Mouse (Mus musculus) cerebellum, adult 2 months (tissue): ENCODE measurements around the gene Sash1. TPM values are rescaled to one million over a fixed set of nuclear protein-coding genes. Genes with fewer than 3 reads are reported as not detected.

Source experiments
- DNase-seq, 2 experiments: peaks; one replicate each; pipeline ENCODE4 v3.0.0; 2021
- H3K27ac ChIP-seq: fragments of 200-500 bp; 2 replicates; pipeline ENCODE4 v1.5.1; 2012; ENCODE audit warnings: low read length, control low read depth, inconsistent platforms; ENCODE audit not compliant: insufficient read depth
- H3K27me3 ChIP-seq: fragments of 200-500 bp; 2 replicates; pipeline ENCODE4 v1.6.1; 2012; ENCODE audit warnings: inconsistent platforms, mild to moderate bottlenecking, low read length, moderate library complexity; ENCODE audit not compliant: control insufficient read depth, insufficient read depth
- H3K4me1 ChIP-seq: fragments of 200-500 bp; 2 replicates; pipeline ENCODE4 v1.6.1; 2011; ENCODE audit warnings: low read length; ENCODE audit not compliant: control insufficient read depth, insufficient read depth
- H3K4me3 ChIP-seq: fragments of 200-500 bp; replicated peaks from 2 replicates; pipeline ENCODE3; 2011; ENCODE audit warnings: mild to moderate bottlenecking, low read depth, low read length, control low read depth; ENCODE audit not compliant: insufficient read depth
- CTCF ChIP-seq: fragments of 200-500 bp; IDR thresholded peaks from 2 replicates; pipeline ENCODE4 v1.5.1; 2011; ENCODE audit warnings: low read depth, mild to moderate bottlenecking, control low read depth, low read length, moderate library complexity, borderline replicate concordance; ENCODE audit not compliant: insufficient read depth
- POLR2A ChIP-seq: fragments of 200-500 bp; IDR thresholded peaks from 2 replicates; pipeline ENCODE4 v1.6.1; 2011; ENCODE audit warnings: low read length, control low read depth, borderline replicate concordance; ENCODE audit not compliant: insufficient read depth
- WGBS: fragments of 180-500 bp; shearing (Covaris S2); methylation state at CpG from one replicate; pipeline ENCODE4 v1.1.7; 2018; 5-methylcytosine and 5-hydroxymethylcytosine counted together
- polyA plus RNA-seq: library from polyadenylated mRNA; depleted of rRNA; stranded (reverse); fragments of >200 nt; gene quantifications from 2 replicates; pipeline ENCODE4 v1.2.3, GENCODE M21; 2012; rRNA removed

Gene Sash1
- 26.1 and 28.0 TPM in 2 replicates for polyA plus RNA-seq

DNA sequence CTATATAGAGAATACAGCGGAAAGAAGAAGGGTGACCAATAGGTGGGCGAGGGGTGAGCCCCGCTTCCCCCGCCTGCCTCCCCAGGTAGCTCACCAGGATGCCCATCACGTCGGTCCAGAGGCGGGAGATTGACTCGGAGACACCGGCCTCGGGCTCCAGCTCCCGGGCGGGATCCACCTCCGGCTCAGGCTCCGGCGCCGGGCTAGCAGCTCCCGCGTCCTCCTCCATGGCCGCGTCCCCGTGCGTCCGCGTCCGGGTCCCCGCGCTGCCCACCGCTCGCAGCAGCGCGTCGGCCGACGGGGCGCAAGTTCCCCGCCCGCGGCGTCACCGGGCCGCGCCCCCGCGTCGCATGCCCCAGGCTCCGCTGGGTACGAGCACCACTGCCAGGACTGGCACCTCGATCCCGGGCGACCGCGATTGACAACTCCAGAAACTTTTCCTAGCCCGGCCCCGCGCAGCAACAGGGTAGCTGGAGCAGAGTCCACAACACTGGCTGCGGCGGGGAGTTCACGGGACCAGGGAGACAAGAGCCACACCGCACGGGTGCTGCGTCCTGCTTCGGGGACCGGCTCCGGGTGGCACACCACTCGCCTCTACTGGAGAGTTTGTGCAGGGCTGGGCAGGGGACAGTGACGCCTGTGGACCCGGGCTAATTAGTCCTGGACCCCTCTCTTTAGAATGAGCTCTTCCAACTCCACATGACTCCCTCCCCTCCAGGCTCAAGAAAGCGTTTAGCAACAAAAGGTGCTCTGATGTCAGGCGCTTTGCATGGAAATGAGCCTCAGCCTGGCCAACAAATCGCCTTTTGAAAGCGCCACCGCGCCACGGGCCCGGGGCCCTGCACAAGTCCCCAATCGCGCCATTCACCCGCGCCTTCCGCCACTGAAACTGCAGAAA lies at the start of gene Sash1:
Sash1 (minus strand) TSS at position 441 of the 898 bp plus-strand sequence.
- H3K4me3 ChIP-seq: peak within 1 kb of the TSS; percentile 52
- no peaks in the 10 kb centered on the region; the same call in 1 of the 2 replicates for H3K4me1 ChIP-seq
- H3K27ac ChIP-seq: peak within 1 kb of the TSS; percentile 95
- peaks cover 6% of the 10 kb centered on the region; the same call in 1 of the 2 replicates for H3K27me3 ChIP-seq
- no peak for TF ChIP-seq POLR2A
- TF ChIP-seq CTCF: no peak
- peak; percentile 50 to 58 for DNase-seq
- under 1% methylated on average over 80 of the region's 80 CpGs for WGBS

DNA sequence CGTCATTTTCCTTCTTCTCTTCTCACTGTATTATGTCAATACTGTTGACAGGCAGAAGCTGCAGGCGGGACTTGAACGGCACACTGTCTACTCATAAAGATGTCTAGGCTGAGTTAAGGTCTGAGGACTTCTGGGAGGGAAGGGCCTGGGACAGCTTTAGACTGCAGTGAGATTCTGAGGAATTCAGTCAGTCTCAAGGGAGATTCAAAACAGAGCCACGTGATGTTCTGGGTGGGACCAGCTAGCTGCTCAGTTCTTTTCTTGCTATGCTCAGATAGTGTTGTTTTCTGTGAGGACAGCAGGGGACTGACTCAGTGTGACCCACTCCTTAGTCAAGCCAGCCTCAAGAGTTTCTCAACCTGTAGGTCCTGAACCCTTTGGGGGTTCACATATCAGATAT lies 49.7 kb upstream of the Sash1 start:
- DNase-seq: no peak
- WGBS: 77% methylated on average over 4 of the region's 4 CpGs
- TF ChIP-seq CTCF (no peak), POLR2A (no peak)

DNA sequence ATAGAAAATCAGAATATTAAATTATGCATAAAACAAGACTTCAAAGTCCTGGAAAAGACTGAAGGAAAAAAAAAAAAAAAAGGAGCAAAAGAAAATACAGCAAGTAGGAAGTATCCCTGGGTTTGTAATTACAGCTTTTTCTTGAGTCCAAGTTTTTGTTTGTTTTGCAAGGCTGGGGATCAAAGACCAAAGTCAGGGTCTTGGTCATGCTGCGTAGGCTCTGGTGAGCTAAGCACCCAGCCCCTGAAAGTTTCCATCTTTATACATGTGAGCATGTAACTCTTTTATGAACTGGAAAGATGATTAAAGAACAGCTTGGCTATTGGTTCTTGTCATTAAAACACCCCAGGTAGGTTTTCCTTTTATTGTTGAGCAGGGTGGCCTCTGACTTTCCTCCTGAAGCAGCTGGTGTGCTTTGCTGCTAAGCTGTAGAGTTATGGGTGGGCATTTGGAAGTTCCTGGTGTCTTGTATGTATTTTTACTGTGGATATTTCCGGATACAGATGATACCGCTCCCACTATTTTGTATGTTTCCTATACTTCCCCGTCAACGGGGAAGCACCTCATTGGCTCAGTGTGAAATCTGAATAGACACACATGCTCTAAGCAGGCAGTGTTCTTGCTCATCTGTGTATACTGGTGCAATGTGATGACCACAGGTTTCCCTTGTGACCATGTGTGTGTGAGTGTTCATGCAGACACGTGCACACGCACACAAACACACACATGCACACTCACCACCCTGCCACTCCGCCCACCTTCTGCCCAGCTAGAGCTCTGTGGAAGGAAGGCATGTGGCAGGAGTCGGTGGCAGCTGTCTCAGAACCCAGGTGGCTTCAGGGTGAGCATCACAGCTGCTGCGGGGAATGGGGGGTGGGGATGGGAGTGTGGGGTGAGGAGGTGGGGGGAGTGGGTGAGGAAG lies 47.8 kb upstream of the Sash1 start:
- H3K27me3 ChIP-seq: no peaks in the 10 kb centered on the region
- WGBS: 76% methylated on average over 10 of the region's 10 CpGs
- H3K4me3 ChIP-seq: no peak overlapping the region
- DNase-seq: no peak
- TF ChIP-seq CTCF (no peak), POLR2A (no peak)
- peaks cover 3% of the 10 kb centered on the region for H3K4me1 ChIP-seq
- H3K27ac ChIP-seq: no peak overlapping the region

More for the DNA sequence above, 49.7 kb upstream of the Sash1 start:
- Histone ChIP-seq H3K27ac (no peak overlapping the region), H3K27me3 (no peaks in the 10 kb centered on the region), H3K4me1 (peaks cover 3% of the 10 kb centered on the region), H3K4me3 (no peak overlapping the region)

DNA sequence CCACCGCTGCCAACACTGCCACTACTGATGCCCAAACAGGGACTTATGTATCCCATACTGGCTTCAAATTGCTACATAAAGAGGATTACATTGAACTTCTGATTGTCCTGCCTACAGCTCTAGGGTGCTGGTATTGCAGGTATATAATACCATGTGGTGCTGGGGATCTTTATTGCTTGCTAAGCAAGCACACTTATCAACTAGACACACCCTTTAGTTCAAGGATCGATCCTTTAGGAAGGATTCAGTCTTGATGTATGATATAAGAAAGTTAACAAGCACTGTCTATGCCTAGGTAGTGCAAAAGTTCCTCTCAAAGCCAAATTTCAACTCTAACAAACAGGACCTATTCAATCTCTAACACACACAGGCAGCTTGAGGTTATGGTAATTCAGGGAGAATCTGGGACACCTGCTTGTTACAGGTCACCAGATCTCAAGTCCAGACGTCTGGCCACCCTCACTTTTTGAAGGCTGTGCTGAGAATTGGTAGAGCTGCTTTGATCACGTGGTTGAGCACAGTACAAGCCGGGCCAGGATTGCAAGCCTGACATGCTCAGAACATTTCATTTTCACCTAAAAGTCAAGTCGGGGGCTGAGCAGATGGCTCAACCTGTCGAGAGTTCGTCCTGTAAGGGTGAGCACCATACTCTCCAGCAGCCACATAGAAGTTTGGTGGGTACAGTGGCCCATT lies 45.8 kb upstream of the Sash1 start:
- 87% methylated on average over 8 of the region's 8 CpGs for WGBS
- H3K27me3 ChIP-seq: no peaks in the 10 kb centered on the region
- TF ChIP-seq CTCF: no peak
- TF ChIP-seq POLR2A: no peak
- no peak overlapping the region for H3K27ac ChIP-seq
- peaks cover 3% of the 10 kb centered on the region for H3K4me1 ChIP-seq
- no peak for DNase-seq
- H3K4me3 ChIP-seq: no peak overlapping the region

DNA sequence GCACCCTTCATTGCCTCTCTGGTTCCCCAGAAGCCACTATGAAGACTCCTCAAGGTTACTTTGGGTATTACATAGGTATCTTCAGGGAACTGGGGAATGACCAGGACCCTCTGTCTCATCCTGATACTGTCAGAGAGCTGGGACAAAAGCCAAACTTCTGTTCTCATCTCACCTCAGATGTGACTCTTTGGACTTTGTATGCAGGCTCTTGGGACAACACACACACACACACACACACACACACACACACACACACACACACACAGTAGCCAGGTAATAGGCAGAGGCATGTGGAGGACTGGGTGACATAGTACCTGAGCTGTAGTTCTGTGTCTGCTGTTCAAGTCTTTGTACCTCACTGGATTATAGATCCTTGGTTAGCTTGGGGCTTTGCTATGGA lies 44.8 kb upstream of the Sash1 start:
- H3K27ac ChIP-seq: no peak overlapping the region
- no peaks in the 10 kb centered on the region for H3K4me1 ChIP-seq
- DNase-seq: no peak
- no peak overlapping the region for H3K4me3 ChIP-seq
- no peaks in the 10 kb centered on the region for H3K27me3 ChIP-seq
- TF ChIP-seq POLR2A (no peak), CTCF (no peak)

DNA sequence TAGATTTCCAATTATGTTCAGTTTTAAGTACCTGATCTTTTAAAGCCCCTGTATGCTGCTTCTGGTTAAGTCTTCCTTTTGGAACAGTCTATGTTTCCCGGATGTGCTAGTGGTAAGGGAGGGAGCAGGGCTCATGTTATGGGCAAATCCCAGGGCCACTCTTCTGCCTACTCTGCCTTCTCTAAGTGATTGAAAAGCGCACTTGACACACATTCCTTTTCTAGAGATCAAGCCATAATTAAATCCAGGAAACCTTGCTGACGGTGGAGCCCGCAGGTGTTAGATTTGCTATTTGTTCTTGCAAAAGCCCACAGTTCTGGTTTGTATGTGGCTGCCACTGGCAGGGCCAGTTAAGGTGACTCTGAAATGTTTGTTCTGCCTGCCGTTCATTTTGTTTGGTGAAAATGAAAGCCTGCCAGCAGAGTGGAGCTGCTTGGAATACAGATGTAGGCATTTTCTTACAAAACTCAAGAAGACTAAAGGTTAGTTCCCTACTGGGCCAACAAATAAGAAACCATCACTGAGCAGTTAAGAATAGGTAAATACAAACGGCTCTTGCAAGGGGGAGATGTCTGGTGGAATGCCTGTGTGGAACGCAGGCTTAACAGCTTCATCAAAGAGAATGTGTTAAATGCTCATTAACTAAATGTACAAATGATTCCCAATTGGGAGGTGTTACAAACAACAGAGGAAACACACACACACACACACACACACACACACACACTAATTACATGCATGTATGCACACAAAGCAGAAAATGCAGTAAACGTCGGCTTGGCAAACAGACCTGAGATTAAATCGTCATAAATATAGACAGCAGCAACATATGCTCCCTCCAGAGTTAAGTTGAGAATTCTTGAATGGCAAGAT lies 43.1 kb upstream of the Sash1 start:
- H3K4me3 ChIP-seq: no peak overlapping the region
- no peak overlapping the region for H3K27ac ChIP-seq
- TF ChIP-seq CTCF (no peak), POLR2A (no peak)
- H3K4me1 ChIP-seq: no peaks in the 10 kb centered on the region
- H3K27me3 ChIP-seq: no peaks in the 10 kb centered on the region
- WGBS: 49% methylated on average over 10 of the region's 10 CpGs
- DNase-seq: no peak

DNA sequence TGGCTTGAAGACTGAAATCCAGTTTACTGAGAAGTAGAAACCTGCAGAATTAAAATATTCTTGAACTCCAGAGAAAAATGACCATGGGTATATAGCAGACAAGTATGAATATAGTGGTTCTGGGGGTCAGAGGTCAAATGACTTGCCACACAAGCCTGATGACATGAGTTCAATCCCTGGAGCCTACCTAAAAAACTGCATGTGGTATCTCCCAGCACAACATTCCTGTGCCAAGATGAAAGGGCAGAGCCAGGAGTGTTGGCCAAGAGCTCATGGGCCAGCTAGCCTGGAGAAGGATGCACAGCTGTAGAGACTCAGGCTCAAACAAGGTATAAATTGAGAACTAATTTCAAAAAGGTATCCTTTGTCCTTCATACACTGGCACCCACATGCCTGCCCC lies 42.4 kb upstream of the Sash1 start:
- H3K4me3 ChIP-seq: no peak overlapping the region
- no peak for DNase-seq
- no peak for TF ChIP-seq POLR2A
- no peak for TF ChIP-seq CTCF
- H3K27me3 ChIP-seq: no peaks in the 10 kb centered on the region
- H3K27ac ChIP-seq: no peak overlapping the region
- H3K4me1 ChIP-seq: no peaks in the 10 kb centered on the region
